Mouse (Mus musculus) forebrain, embryonic 12.5 days (tissue): ENCODE data around the gene Cacna2d3. TPM values are rescaled to one million over a fixed set of nuclear protein-coding genes. Genes with fewer than 3 reads are reported as not detected.

Source experiments
- ATAC-seq: fragments of 200-750 bp; cut with Nextera tagmentation; 2 replicates; pipeline ENCODE4 v1.8.0; 2017; ENCODE audit warnings: moderate TSS enrichment; ENCODE audit not compliant: low FRiP score
- H3K27ac ChIP-seq: fragments of 300-500 bp; sonication (generic); 2 replicates; pipeline ENCODE4 v1.5.1; 2016; ENCODE audit warnings: mild to moderate bottlenecking
- H3K27me3 ChIP-seq: fragments of 300-500 bp; sonication (generic); 2 replicates; pipeline ENCODE4 v1.6.1; 2016; ENCODE audit warnings: mild to moderate bottlenecking
- H3K36me3 ChIP-seq: fragments of 300-500 bp; sonication (generic); replicated peaks from 2 replicates; pipeline ENCODE4 v1.6.1; 2016; ENCODE audit warnings: mild to moderate bottlenecking
- H3K4me1 ChIP-seq: fragments of 300-500 bp; sonication (generic); 2 replicates; pipeline ENCODE4 v1.6.1; 2016
- H3K4me2 ChIP-seq: fragments of 300-500 bp; sonication (generic); 2 replicates; pipeline ENCODE4 v1.6.1; 2016; ENCODE audit warnings: mild to moderate bottlenecking, moderate library complexity
- H3K4me3 ChIP-seq: fragments of 300-500 bp; sonication (generic); replicated peaks from 2 replicates; pipeline ENCODE4 v1.5.1; 2016; ENCODE audit warnings: mild to moderate bottlenecking
- H3K9ac ChIP-seq: fragments of 300-500 bp; sonication (generic); 2 replicates; pipeline ENCODE4 v1.6.1; 2016; ENCODE audit warnings: mild to moderate bottlenecking
- H3K9me3 ChIP-seq: fragments of 300-500 bp; sonication (generic); 2 replicates; pipeline ENCODE4 v1.6.1; 2016
- WGBS: fragments of 180-500 bp; shearing (Covaris S2); methylation state at CpG from one replicate; pipeline ENCODE4 v1.1.7; 2016; 5-methylcytosine and 5-hydroxymethylcytosine counted together
- polyA plus RNA-seq: library from polyadenylated mRNA; unstranded; fragments of >200 nt; fragmentation: Nextera tagmentation; extraction: Ambion mirVana; gene quantifications from 2 replicates; pipeline ENCODE4 v1.2.1, GENCODE M21; 2016

The Cacna2d3 gene
- polyA plus RNA-seq = 10.9 and 15.3 TPM in 2 replicates

GRCm38 (mm10) chr14:29721488-29722385 is at the start of gene Cacna2d3:
Gene Cacna2d3 (minus strand): TSS chr14:29721864.
- peak within 1 kb of the TSS; percentile 63 for H3K9ac ChIP-seq
- H3K9me3 ChIP-seq = no peaks in the 10 kb centered on the region
- WGBS = under 1% methylated on average over 62 of the region's 109 CpGs
- peak within 1 kb of the TSS; percentile 43; the same call in 1 of the 2 replicates for H3K27ac ChIP-seq
- peak within 1 kb of the TSS; percentile 92 for H3K4me2 ChIP-seq
- peak within 1 kb of the TSS; percentile 60 for H3K4me3 ChIP-seq
- peaks cover 55% of the 10 kb centered on the region for H3K27me3 ChIP-seq
- ATAC-seq = peak; percentile 82
- no peaks in the 10 kb centered on the region for H3K36me3 ChIP-seq
- H3K4me1 ChIP-seq = peaks cover 30% of the 10 kb centered on the region

DNA sequence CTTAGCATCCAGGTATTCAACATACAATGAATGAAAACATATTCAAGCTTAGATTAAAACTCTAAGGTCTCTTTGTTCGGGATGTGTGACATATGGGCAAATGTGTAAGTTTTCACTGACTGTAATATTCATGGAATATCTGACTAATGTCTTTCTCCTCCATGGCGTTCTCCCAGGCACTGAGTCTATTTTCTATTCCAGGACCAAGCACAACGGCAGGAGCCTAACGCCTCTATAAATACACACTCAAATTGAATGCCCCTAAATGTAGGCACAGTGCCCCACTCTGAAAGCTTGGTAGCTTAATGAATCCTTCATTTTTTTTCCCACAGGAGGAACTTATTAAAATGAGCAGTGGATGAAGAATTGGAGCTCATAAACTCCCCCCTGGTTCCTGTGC is 47.8 kb upstream of the Cacna2d3 start:
- no peak overlapping the region for H3K4me2 ChIP-seq
- no peak for ATAC-seq
- H3K4me1 ChIP-seq = no peaks in the 10 kb centered on the region
- 81% methylated on average over 4 of the region's 4 CpGs for WGBS
- no peaks in the 10 kb centered on the region for H3K27me3 ChIP-seq
- no peaks in the 10 kb centered on the region for H3K36me3 ChIP-seq
- no peaks in the 10 kb centered on the region for H3K9me3 ChIP-seq
- no peak overlapping the region for H3K9ac ChIP-seq
- no peak overlapping the region for H3K27ac ChIP-seq
- no peak overlapping the region for H3K4me3 ChIP-seq

GRCm38 (mm10) chr14:29752876-29753275 is 31.2 kb upstream of the Cacna2d3 start:
- H3K27me3 ChIP-seq = no peaks in the 10 kb centered on the region
- H3K9me3 ChIP-seq = no peaks in the 10 kb centered on the region
- H3K4me1 ChIP-seq = no peaks in the 10 kb centered on the region
- H3K36me3 ChIP-seq = no peaks in the 10 kb centered on the region
- H3K4me3 ChIP-seq = no peak overlapping the region
- no peak overlapping the region for H3K4me2 ChIP-seq
- no peak for ATAC-seq
- no peak overlapping the region for H3K9ac ChIP-seq
- 78% methylated on average over 5 of the region's 5 CpGs for WGBS
- no peak overlapping the region for H3K27ac ChIP-seq

DNA sequence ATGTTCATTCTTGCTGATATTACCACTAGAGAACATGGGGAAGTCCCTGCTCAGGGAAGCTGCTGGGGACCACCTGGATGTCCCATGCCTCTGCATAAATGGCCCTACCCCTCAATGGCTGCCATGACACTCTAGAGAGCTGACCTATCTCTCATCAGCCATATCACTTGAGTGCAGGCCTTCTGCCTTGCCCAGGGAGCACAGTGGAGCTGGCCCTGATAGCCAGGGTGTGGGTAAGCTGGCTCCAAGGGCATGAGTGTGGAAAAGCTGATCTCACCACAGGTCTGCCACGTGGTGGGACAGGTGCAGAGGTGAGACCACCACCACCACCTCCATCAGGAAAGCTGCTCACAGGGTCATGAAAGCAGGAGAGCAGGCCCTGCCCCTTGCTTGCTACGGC is 17.1 kb upstream of the Cacna2d3 start:
- Histone ChIP-seq H3K9me3 (0 out of 2 replicates have a peak, but pooled peaks cover 3% of the 10 kb centered on the region), H3K4me2 (no peak overlapping the region), H3K4me3 (no peak overlapping the region), H3K4me1 (no peaks in the 10 kb centered on the region), H3K9ac (no peak overlapping the region), H3K27me3 (peaks cover 6% of the 10 kb centered on the region; the same call in 1 of the 2 replicates), H3K36me3 (no peaks in the 10 kb centered on the region), H3K27ac (no peak overlapping the region)
- WGBS = 72% methylated on average over 2 of the region's 2 CpGs
- ATAC-seq = no peak

DNA sequence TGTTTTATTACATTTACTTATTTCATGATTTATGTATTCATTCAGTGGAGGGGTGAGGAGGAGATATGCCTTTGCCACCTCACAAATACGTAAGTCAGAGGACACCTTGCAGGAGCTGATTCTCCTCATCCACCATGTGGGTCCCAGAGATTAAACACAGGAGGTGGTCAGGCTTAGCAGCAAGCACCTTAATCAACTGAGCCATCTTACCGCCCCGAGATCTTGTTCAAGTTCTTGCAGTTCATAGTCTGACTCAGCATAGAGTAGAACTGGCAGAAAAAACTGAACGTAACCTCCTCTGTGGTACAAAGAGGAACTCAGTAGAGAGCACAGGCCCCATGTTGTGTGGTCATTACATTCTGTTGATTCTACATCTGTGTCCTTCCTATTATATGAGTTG is 8.6 kb upstream of the Cacna2d3 start:
- H3K9me3 ChIP-seq = no peaks in the 10 kb centered on the region
- no peak overlapping the region for H3K27ac ChIP-seq
- no peak overlapping the region for H3K4me3 ChIP-seq
- no peak overlapping the region for H3K4me2 ChIP-seq
- H3K9ac ChIP-seq = no peak overlapping the region
- no peaks in the 10 kb centered on the region for H3K4me1 ChIP-seq
- WGBS = 84% methylated on average over 4 of the region's 4 CpGs
- 0 out of 2 replicates have a peak, but pooled peaks cover 10% of the 10 kb centered on the region for H3K27me3 ChIP-seq
- no peak for ATAC-seq
- H3K36me3 ChIP-seq = no peaks in the 10 kb centered on the region

DNA sequence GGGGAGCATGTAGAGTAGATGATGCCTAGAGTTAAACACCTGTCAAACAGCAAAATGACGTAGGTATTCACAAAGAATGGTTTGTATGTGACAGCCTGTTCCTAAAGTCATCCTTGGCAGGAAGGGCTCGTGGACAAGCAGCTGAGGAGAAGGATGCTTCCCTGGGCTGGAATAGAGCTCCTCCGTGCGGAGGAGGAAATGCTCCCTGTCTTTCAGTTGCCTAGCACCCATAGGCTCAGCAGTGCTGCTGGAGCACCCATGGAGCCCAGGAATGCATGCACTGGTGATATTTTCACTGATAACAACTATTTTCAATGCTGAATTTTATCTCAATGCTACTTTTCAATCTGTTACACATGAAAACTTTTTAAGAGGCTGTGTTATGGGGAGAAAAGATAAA is 7.3 kb upstream of the Cacna2d3 start:
- H3K4me2 ChIP-seq = no peak overlapping the region
- no peak for ATAC-seq
- no peaks in the 10 kb centered on the region for H3K4me1 ChIP-seq
- no peaks in the 10 kb centered on the region for H3K9me3 ChIP-seq
- WGBS = 83% methylated on average over 4 of the region's 4 CpGs
- no peaks in the 10 kb centered on the region for H3K36me3 ChIP-seq
- H3K4me3 ChIP-seq = no peak overlapping the region
- no peak overlapping the region for H3K9ac ChIP-seq
- H3K27ac ChIP-seq = no peak overlapping the region
- H3K27me3 ChIP-seq = peaks cover 16% of the 10 kb centered on the region

DNA sequence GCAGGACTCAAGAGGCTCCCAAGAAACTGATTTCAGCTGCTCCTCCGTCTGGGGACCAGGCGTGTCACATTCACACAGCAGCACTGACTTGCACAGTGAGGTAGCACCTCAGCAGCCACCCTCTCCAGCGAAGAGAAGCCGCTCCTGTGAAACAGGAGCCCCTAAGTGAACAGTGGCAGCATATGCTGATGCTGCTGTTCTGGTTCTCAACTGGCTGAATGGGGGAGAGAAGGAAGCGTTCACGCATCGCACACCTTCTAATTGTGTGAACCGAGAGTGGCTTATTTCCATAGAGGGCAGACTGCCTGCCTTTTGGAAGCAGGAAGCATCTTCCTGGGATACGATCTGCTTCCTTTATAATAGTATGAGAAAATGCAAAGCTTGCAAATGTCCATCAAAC is 5.9 kb upstream of the Cacna2d3 start:
- H3K27ac ChIP-seq = no peak overlapping the region
- no peak for ATAC-seq
- no peak overlapping the region for H3K9ac ChIP-seq
- WGBS = 77% methylated on average over 9 of the region's 9 CpGs
- H3K4me1 ChIP-seq = peaks cover 8% of the 10 kb centered on the region
- no peaks in the 10 kb centered on the region for H3K36me3 ChIP-seq
- H3K4me2 ChIP-seq = no peak overlapping the region
- H3K9me3 ChIP-seq = no peaks in the 10 kb centered on the region
- H3K4me3 ChIP-seq = no peak overlapping the region
- H3K27me3 ChIP-seq = peaks cover 27% of the 10 kb centered on the region

DNA sequence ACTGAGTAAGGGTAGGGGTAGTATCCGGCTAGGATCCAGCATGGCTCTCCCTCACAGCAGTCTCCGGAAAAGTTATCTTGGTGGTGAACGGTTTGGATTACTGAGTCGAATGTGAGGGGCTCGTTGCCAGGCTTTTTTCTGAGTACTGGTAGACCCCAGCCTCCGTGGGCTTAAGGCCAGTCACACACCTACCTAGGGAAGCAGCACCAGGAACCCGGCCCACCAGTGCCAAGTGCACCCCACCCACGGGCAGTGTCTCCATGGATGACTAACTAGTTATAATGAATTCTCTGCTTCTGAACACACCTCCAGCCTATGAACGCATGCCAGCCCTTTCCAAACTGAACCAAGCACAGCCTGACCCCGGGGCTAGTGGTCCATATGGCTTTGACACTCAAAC is 1.6 kb upstream of the Cacna2d3 start:
- H3K4me2 ChIP-seq = peak overlapping the region; percentile 92
- 8% methylated on average over 10 of the region's 10 CpGs for WGBS
- no peaks in the 10 kb centered on the region for H3K9me3 ChIP-seq
- no peak overlapping the region for H3K27ac ChIP-seq
- H3K36me3 ChIP-seq = no peaks in the 10 kb centered on the region
- peaks cover 58% of the 10 kb centered on the region for H3K27me3 ChIP-seq
- no peak for ATAC-seq
- H3K4me3 ChIP-seq = peak overlapping the region; percentile 60
- H3K9ac ChIP-seq = peak overlapping the region; percentile 63
- H3K4me1 ChIP-seq = peaks cover 30% of the 10 kb centered on the region

DNA sequence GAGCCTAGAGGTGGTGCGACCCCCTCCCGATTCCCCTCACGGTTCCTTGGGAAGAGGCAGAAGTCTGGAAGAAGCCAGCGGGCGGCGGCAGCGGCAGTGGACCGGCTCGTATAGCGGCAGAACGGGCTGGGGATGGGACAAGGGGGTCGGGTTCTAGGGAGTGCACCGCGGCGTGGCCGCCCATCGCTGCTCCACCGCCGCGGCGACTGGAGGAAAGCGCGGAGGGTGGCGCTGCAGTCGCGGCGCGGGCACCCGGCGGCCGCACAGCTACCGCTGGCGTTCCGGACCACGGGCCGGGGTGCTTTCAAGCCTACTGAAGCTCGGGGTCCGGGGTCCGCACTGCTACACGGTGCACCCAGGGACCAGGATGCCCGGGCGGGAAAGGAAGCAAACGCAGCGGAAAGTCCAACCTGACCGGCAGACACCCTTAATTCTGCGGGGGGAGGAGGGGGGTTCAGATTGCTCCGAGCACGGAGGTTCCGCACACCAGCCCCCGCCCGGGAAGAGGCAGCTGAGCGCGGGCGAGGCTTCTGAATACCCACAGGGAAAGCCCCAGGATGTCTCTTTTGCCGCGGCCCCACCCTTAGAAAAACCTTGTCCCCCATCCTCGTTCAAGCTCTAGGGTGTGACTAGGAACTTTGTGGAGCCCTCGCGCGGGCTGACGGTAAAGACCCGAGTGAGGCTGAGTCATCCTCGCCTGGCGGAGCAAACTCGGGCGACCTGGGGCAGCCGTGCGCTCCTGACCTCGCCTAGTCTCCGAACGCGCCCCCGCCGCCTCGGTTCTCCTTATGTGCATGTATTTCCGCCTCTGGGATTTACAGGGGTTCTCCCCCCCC is 940 bp upstream of the Cacna2d3 start:
- under 1% methylated on average over 76 of the region's 76 CpGs for WGBS
- peaks cover 62% of the 10 kb centered on the region for H3K27me3 ChIP-seq
- ATAC-seq = peak; percentile 62

GRCm38 (mm10) chr14:29721131-29721487 is 555 bp downstream of the Cacna2d3 start:
- H3K9me3 ChIP-seq = no peaks in the 10 kb centered on the region
- 0% methylated on average over 11 of the region's 11 CpGs for WGBS
- no peak overlapping the region for H3K27ac ChIP-seq
- H3K9ac ChIP-seq = peak overlapping the region; percentile 63
- peaks cover 54% of the 10 kb centered on the region for H3K27me3 ChIP-seq
- H3K4me3 ChIP-seq = peak overlapping the region; percentile 60
- ATAC-seq = no peak
- peaks cover 30% of the 10 kb centered on the region for H3K4me1 ChIP-seq
- no peaks in the 10 kb centered on the region for H3K36me3 ChIP-seq
- peak overlapping the region; percentile 92 for H3K4me2 ChIP-seq

More for the DNA sequence above, 940 bp upstream of the Cacna2d3 start:
- no peaks in the 10 kb centered on the region for H3K9me3 ChIP-seq
- peak overlapping the region; percentile 60 for H3K4me3 ChIP-seq
- peak overlapping the region; percentile 92 for H3K4me2 ChIP-seq
- peaks cover 30% of the 10 kb centered on the region for H3K4me1 ChIP-seq
- peak overlapping the region; percentile 63 for H3K9ac ChIP-seq
- H3K27ac ChIP-seq = peak overlapping the region; percentile 43; the same call in 1 of the 2 replicates
- no peaks in the 10 kb centered on the region for H3K36me3 ChIP-seq

DNA sequence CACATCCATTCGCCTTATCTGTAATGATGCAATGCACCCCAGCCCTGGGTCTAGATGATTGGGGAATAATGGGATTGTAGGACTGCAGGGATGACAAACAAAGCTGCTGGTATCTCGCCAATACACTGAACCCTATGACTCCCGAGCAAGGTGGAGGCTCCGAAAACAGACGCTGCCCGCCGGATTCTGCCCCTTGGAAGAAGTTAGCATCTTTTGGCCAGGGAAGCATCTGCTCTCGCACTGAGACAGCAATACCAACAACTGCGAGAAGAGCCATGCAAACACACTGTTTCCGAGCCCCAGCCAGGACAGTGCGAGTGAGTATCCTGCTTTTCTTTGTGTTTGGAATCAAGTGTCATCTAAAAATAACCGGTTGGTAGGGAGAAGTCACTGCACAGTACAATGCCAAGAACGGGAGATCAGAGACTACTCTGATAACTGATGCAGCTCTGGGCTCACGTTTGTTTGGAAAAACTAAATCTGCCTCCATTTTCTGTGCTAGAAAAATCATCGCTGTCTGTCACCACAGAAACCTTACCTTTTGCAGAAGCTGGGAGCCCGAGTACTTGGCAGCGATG is 1.2 kb downstream of the Cacna2d3 start:
- Histone ChIP-seq H3K36me3 (no peaks in the 10 kb centered on the region), H3K27ac (no peak overlapping the region), H3K27me3 (peaks cover 54% of the 10 kb centered on the region), H3K9me3 (no peaks in the 10 kb centered on the region), H3K4me1 (peaks cover 30% of the 10 kb centered on the region), H3K9ac (peak overlapping the region; percentile 63; the same call in 1 of the 2 replicates), H3K4me3 (peak overlapping the region; percentile 60), H3K4me2 (peak overlapping the region; percentile 92)
- WGBS = 1% methylated on average over 17 of the region's 17 CpGs
- no peak for ATAC-seq

DNA sequence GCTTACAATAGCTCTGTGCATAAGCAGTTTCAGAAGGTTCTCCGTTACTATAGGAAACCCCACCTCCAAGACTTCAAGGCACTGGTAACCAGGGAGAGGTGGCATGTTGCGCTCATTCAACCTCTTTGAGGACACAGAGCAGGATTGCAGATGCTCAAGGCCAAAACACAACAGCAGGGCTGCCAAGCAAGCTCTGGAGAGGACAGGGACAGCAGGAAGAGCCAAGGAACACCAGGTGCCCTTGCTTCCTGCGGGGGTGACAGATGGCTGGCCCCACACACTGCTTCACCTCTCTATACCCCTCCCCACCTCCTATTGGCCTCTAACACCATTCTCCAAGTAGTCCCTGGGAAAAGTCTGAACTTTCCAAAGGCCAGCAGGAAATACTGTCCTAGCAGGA is 9.0 kb downstream of the Cacna2d3 start:
- Histone ChIP-seq H3K4me2 (no peak overlapping the region), H3K27me3 (peaks cover 12% of the 10 kb centered on the region), H3K36me3 (no peaks in the 10 kb centered on the region), H3K9me3 (no peaks in the 10 kb centered on the region), H3K4me1 (no peaks in the 10 kb centered on the region), H3K9ac (no peak overlapping the region), H3K27ac (no peak overlapping the region), H3K4me3 (no peak overlapping the region)
- no peak for ATAC-seq
- WGBS = 74% methylated on average over 3 of the region's 3 CpGs
